In the genomic region with DNA sequence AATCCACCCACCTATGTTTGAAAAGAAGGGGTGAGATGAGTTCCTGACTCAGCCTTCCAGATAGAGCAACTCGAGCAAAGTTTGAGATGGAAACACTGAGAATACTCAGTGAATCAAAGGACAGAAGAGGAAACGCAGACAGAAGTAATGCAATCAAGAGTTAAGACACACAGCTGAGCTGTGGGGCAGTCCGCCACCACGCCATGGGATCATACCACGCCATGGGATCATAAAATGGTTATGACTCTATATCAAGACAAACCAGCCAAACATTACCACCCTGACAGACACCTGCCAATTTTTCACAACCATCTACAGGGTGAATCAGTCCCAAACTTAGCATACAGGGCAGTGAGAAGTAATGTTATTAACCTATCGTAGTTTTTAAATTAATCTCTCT, we compare ENCODE assay signal across 24 mouse cellular contexts. TPM values are rescaled to one million over a fixed set of nuclear protein-coding genes. Genes with fewer than 3 reads are reported as not detected.
A peak's percentile ranks its signal among the peaks of the same experiment; 100 is the strongest.
DNase-seq lines count a peak whose midpoint lies in the region; ATAC-seq and TF ChIP-seq lines count a peak whose summit lies in the region.
"Had no signal": no experiment of that assay in that cellular context is flagged by ENCODE, and none has a peak within 500 bp of the region (broad histone marks: within the 10 kb centered on the region; RNA-seq: fewer than 3 reads in every experiment).

No protein-coding gene starts in this region.

- peak overlapping the region; percentile 39 for H3K27ac ChIP-seq in heart, postnatal 0 days (ENCODE audit: low read depth)
- no peak overlapping the region for H3K27ac ChIP-seq in heart, embryonic 12.5 days (ENCODE audit: poor library complexity, severe bottlenecking)
- peak overlapping the region; percentile 82 for H3K27ac ChIP-seq in embryonic fibroblast, embryonic 13.5 days (ENCODE audit: insufficient read depth, low read length)
- peak overlapping the region; percentile 29; the same call in 1 of the 2 replicates for H3K27ac ChIP-seq in intestine, embryonic 16.5 days (ENCODE audit: low read length)
- peak overlapping the region; percentile 53 for H3K27ac ChIP-seq in stomach, postnatal 0 days (replicated peaks)
- H3K27ac ChIP-seq: embryonic facial prominence, embryonic 13.5 days; hindbrain, embryonic 13.5 days; liver, embryonic 15.5 days; lung, embryonic 15.5 days; macrophage; midbrain, embryonic 12.5 days had no signal

- no peak for ATAC-seq in heart, postnatal 0 days (ENCODE audit: insufficient read depth, low read depth)
- ATAC-seq in heart, embryonic 12.5 days (ENCODE audit: insufficient number of reproducible peaks, low FRiP score) = no peak
- ATAC-seq in intestine, embryonic 16.5 days = peak; percentile 56
- ATAC-seq in stomach, postnatal 0 days (ENCODE audit: low FRiP score, low TSS enrichment) = no peak
- ATAC-seq in megakaryocyte, adult 5-6 weeks (ENCODE audit: poor library complexity, severe bottlenecking) = no peak
- ATAC-seq: forebrain, embryonic 14.5 days; inflammation-experienced regulatory T-cells, adult 6 months had no signal

- no peak for DNase-seq in heart, postnatal 0 days (ENCODE audit: low spot score)
- no peak for DNase-seq in stomach, postnatal 0 days (ENCODE audit: low spot score)
- no peak for DNase-seq in right cerebral cortex, postnatal 25 days
- DNase-seq: adrenal gland, adult 2 months; cerebellum, adult 2 months; cerebellum, postnatal 25 days; embryo, embryonic 11 days; heart, postnatal 14 days; layer of hippocampus, adult 9-11 months; liver; spleen, adult 18-20 months; thymus, postnatal 14 days had no signal

- peaks cover 8% of the 10 kb centered on the region for H3K4me1 ChIP-seq in heart, postnatal 0 days (ENCODE audit: control insufficient read depth, insufficient read depth)
- peaks cover 9% of the 10 kb centered on the region for H3K4me1 ChIP-seq in heart, embryonic 12.5 days (replicated peaks)
- 0 out of 2 replicates have a peak, but pooled peaks cover 7% of the 10 kb centered on the region for H3K4me1 ChIP-seq in embryonic fibroblast, embryonic 13.5 days (ENCODE audit: control insufficient read depth, insufficient read depth, low read length)
- peaks cover 12% of the 10 kb centered on the region; the same call in 1 of the 2 replicates for H3K4me1 ChIP-seq in intestine, embryonic 16.5 days (ENCODE audit: control insufficient read depth, insufficient read depth, low read length)
- no peaks in the 10 kb centered on the region for H3K4me1 ChIP-seq in stomach, postnatal 0 days (replicated peaks; ENCODE audit: control insufficient read depth, insufficient read depth)
- H3K4me1 ChIP-seq: hindbrain, embryonic 13.5 days; midbrain, embryonic 12.5 days had no signal

- no peak for TF ChIP-seq POLR2A in embryonic fibroblast, embryonic 13.5 days (IDR thresholded peaks at IDR 0.05; ENCODE audit: low read depth, low read length)

- H3K4me3 ChIP-seq in heart, postnatal 0 days (ENCODE audit: low read depth, low read length) = no peak overlapping the region
- H3K4me3 ChIP-seq in heart, embryonic 12.5 days = no peak overlapping the region
- no peak overlapping the region for H3K4me3 ChIP-seq in embryonic fibroblast, embryonic 13.5 days (ENCODE audit: insufficient read depth, low read length)
- H3K4me3 ChIP-seq in intestine, embryonic 16.5 days (ENCODE audit: low read length) = no peak overlapping the region
- no peak overlapping the region for H3K4me3 ChIP-seq in stomach, postnatal 0 days (ENCODE audit: low read depth, low read length)
- H3K4me3 ChIP-seq: embryonic facial prominence, embryonic 13.5 days; hindbrain, embryonic 13.5 days; liver, embryonic 15.5 days; lung, embryonic 15.5 days; midbrain, embryonic 12.5 days had no signal

- peaks cover 5% of the 10 kb centered on the region; the same call in 1 of the 2 replicates for H3K36me3 ChIP-seq in heart, postnatal 0 days (replicated peaks; ENCODE audit: control insufficient read depth, insufficient read depth, low read length)
- H3K36me3 ChIP-seq in heart, embryonic 12.5 days = peaks cover 3% of the 10 kb centered on the region; the same call in 1 of the 2 replicates
- no peaks in the 10 kb centered on the region for H3K36me3 ChIP-seq in intestine, embryonic 16.5 days (ENCODE audit: control insufficient read depth, insufficient read depth, low read length)
- H3K36me3 ChIP-seq in stomach, postnatal 0 days (ENCODE audit: control insufficient read depth, insufficient read depth, low read length) = no peaks in the 10 kb centered on the region
- H3K36me3 ChIP-seq: embryonic facial prominence, embryonic 13.5 days; liver, embryonic 15.5 days; midbrain, embryonic 12.5 days had no signal

- no peak overlapping the region for H3K4me2 ChIP-seq in heart, postnatal 0 days (ENCODE audit: low read depth, low read length)
- H3K4me2 ChIP-seq in heart, embryonic 12.5 days = no peak overlapping the region
- H3K4me2 ChIP-seq in intestine, embryonic 16.5 days (ENCODE audit: low read depth, low read length) = no peak overlapping the region
- no peak overlapping the region for H3K4me2 ChIP-seq in stomach, postnatal 0 days (replicated peaks; ENCODE audit: low read depth)
- H3K4me2 ChIP-seq: embryonic facial prominence, embryonic 13.5 days; hindbrain, embryonic 13.5 days; liver, embryonic 15.5 days; lung, embryonic 15.5 days; midbrain, embryonic 12.5 days had no signal

- 90% methylated on average over 6 of the region's 6 CpGs for WGBS in heart, postnatal 0 days
- WGBS in heart, embryonic 12.5 days = 88% methylated on average over 6 of the region's 6 CpGs
- WGBS in intestine, embryonic 16.5 days = 71% methylated on average over 6 of the region's 6 CpGs
- 92% methylated on average over 6 of the region's 6 CpGs for WGBS in stomach, postnatal 0 days

- H3K9me3 ChIP-seq in heart, postnatal 0 days (replicated peaks; ENCODE audit: control insufficient read depth, low read length) = no peaks in the 10 kb centered on the region
- H3K9me3 ChIP-seq in heart, embryonic 12.5 days (replicated peaks) = no peaks in the 10 kb centered on the region
- no peaks in the 10 kb centered on the region for H3K9me3 ChIP-seq in intestine, embryonic 16.5 days (ENCODE audit: control insufficient read depth, low read length)
- no peaks in the 10 kb centered on the region for H3K9me3 ChIP-seq in stomach, postnatal 0 days (ENCODE audit: control insufficient read depth, low read length)
- H3K9me3 ChIP-seq: embryonic facial prominence, embryonic 13.5 days; hindbrain, embryonic 13.5 days; liver, embryonic 15.5 days; lung, embryonic 15.5 days; midbrain, embryonic 12.5 days had no signal

- no peak overlapping the region for H3K9ac ChIP-seq in heart, postnatal 0 days (replicated peaks; ENCODE audit: low read depth, low read length)
- H3K9ac ChIP-seq in heart, embryonic 12.5 days = no peak overlapping the region
- H3K9ac ChIP-seq in intestine, embryonic 16.5 days (ENCODE audit: low read depth, low read length) = no peak overlapping the region
- no peak overlapping the region for H3K9ac ChIP-seq in stomach, postnatal 0 days (ENCODE audit: low read length)
- H3K9ac ChIP-seq: embryonic facial prominence, embryonic 13.5 days; hindbrain, embryonic 13.5 days; liver, embryonic 15.5 days; lung, embryonic 15.5 days; midbrain, embryonic 12.5 days had no signal

- no peak for TF ChIP-seq EP300 in heart, postnatal 0 days (IDR thresholded peaks at IDR 0.05; ENCODE audit: low read depth)
- TF ChIP-seq EP300 in stomach, postnatal 0 days (optimal IDR thresholded peaks at IDR 0.05) = no peak

- H3K27me3 ChIP-seq in heart, postnatal 0 days (ENCODE audit: control insufficient read depth, insufficient read depth, low read length) = no peaks in the 10 kb centered on the region
- H3K27me3 ChIP-seq in heart, embryonic 12.5 days (replicated peaks) = no peaks in the 10 kb centered on the region
- no peaks in the 10 kb centered on the region for H3K27me3 ChIP-seq in intestine, embryonic 16.5 days (replicated peaks; ENCODE audit: control insufficient read depth, insufficient read depth, low read length)
- H3K27me3 ChIP-seq in stomach, postnatal 0 days (ENCODE audit: control insufficient read depth, insufficient read depth, low read length) = no peaks in the 10 kb centered on the region
- H3K27me3 ChIP-seq: embryonic facial prominence, embryonic 13.5 days; hindbrain, embryonic 13.5 days; liver, embryonic 15.5 days; lung, embryonic 15.5 days; midbrain, embryonic 12.5 days had no signal

- TF ChIP-seq CTCF in heart, postnatal 0 days (IDR thresholded peaks at IDR 0.05; ENCODE audit: low read depth) = no peak
- no peak for TF ChIP-seq CTCF in embryonic fibroblast, embryonic 13.5 days (IDR thresholded peaks at IDR 0.05; ENCODE audit: borderline replicate concordance, insufficient read depth, low read length)
- TF ChIP-seq CTCF in stomach, postnatal 0 days (IDR thresholded peaks at IDR 0.05; ENCODE audit: low read depth) = no peak

RNA-seq across cellular contexts. Expression of a gene that starts 2.4 kb away (rescaled TPM):
- total RNA-seq in heart, postnatal 0 days (2014; rRNA removed; ENCODE audit: low replicate concordance) = 1.4 and 3.7 TPM in 2 replicates
- 0.84 and 1.7 TPM in 2 replicates for polyA plus RNA-seq in heart, postnatal 0 days (2015; fragmentation: Nextera tagmentation; extraction: Ambion mirVana)
- polyA plus RNA-seq in heart, embryonic 12.5 days (2016; fragmentation: Nextera tagmentation; extraction: Ambion mirVana) = 0.59 and 0.65 TPM in 2 replicates
- 1.5 and 1.9 TPM in 2 replicates for polyA plus RNA-seq in embryonic fibroblast, embryonic 13.5 days (2011; ENCODE audit: insufficient read length, low read depth, missing spikeins)
- 0.98 and 1.1 TPM in 2 replicates for polyA plus RNA-seq in intestine, embryonic 16.5 days (2015; fragmentation: Nextera tagmentation; extraction: Ambion mirVana)
- 4.8 and 5.1 TPM in 2 replicates for polyA plus RNA-seq in stomach, postnatal 0 days (2015; fragmentation: Nextera tagmentation; extraction: Ambion mirVana)
- 0.91 and 1.4 TPM in 2 replicates for total RNA-seq in megakaryocyte, adult 5-6 weeks (2015)
- 1.6 TPM in 2 replicates for total RNA-seq in megakaryocyte, adult 5-6 weeks (2017)

RNA-seq across cellular contexts. Expression of a gene that starts 57.0 kb away (rescaled TPM):
- 25.0 and 37.9 TPM in 2 replicates for total RNA-seq in heart, postnatal 0 days (2014; rRNA removed; ENCODE audit: low replicate concordance)
- polyA plus RNA-seq in heart, postnatal 0 days (2015; fragmentation: Nextera tagmentation; extraction: Ambion mirVana) = 58.8 and 63.9 TPM in 2 replicates
- polyA plus RNA-seq in heart, embryonic 12.5 days (2016; fragmentation: Nextera tagmentation; extraction: Ambion mirVana) = 59.4 and 64.1 TPM in 2 replicates
- polyA plus RNA-seq in embryonic fibroblast, embryonic 13.5 days (2011; ENCODE audit: insufficient read length, low read depth, missing spikeins) = 52.0 and 54.0 TPM in 2 replicates
- polyA plus RNA-seq in intestine, embryonic 16.5 days (2015; fragmentation: Nextera tagmentation; extraction: Ambion mirVana) = 56.9 and 57.8 TPM in 2 replicates
- 44.7 and 46.6 TPM in 2 replicates for polyA plus RNA-seq in stomach, postnatal 0 days (2015; fragmentation: Nextera tagmentation; extraction: Ambion mirVana)
- 47.5 and 61.0 TPM in 2 replicates for total RNA-seq in megakaryocyte, adult 5-6 weeks (2015)
- total RNA-seq in megakaryocyte, adult 5-6 weeks (2017) = 61.3 and 69.6 TPM in 2 replicates
